Mouse (Mus musculus): Measurements from ENCODE around the gene Myo15b.

DNA sequence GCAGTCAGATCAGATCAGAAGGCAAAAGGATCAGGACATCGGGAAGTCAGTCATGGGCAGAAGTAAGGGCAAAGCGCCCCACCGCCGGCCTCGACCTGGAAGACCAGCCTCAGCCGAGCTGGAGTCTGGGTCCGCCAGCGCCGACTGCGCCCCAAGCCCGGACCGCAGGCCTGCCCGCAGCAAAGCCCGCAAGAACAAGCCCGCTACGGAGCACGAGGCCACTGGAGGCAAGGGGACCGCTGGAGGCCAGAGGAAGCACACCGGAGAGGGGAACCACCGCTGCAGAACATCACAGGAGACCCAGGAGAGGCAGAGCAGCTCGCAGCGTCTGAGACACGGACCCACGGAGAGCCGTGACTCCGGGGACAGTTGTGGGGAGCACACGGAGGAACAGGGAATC lies at the start of gene Myo15b:
- no peak for TF ChIP-seq CTCF (IDR thresholded peaks at IDR 0.05; ENCODE audit: control insufficient read depth, insufficient read depth, insufficient read length)
- TF ChIP-seq MAX (IDR thresholded peaks at IDR 0.05), result no peak
- no peak for TF ChIP-seq USF1 (IDR thresholded peaks at IDR 0.05; ENCODE audit: low read depth)

Data from C2C12 (cell line).